Mouse (Mus musculus): ENCODE results near the gene Mex3b. TPM values are rescaled to one million over a fixed set of nuclear protein-coding genes. Genes with fewer than 3 reads are reported as not detected.

The Mex3b gene
- polyA plus RNA-seq, 1 experiment from 2014 or later: 30.8 TPM

GRCm38 (mm10) chr7:82864260-82864990 lies 2.7 kb upstream of the Mex3b start:
- H3K4me1 ChIP-seq (ENCODE audit: control insufficient read depth, insufficient read depth, low read length): peaks cover 19% of the 10 kb centered on the region

GRCm38 (mm10) chr7:82864991-82865771 lies 2.0 kb upstream of the Mex3b start:
- Histone ChIP-seq H3K27me3 (ENCODE audit: control insufficient read depth, insufficient read depth, low read length) (no peaks in the 10 kb centered on the region), H3K36me3 (ENCODE audit: control insufficient read depth, insufficient read depth, low read length) (peaks cover 13% of the 10 kb centered on the region), H3K27ac (ENCODE audit: low read depth, low read length) (peak overlapping the region; percentile 100), H3K9me3 (ENCODE audit: control insufficient read depth, low read length) (no peaks in the 10 kb centered on the region), H3K4me3 (ENCODE audit: low read depth, low read length) (peak overlapping the region; percentile 96), H3K4me1 (ENCODE audit: control insufficient read depth, insufficient read depth, low read length) (peaks cover 19% of the 10 kb centered on the region), H3K9ac (replicated peaks; ENCODE audit: low read depth, low read length) (peak overlapping the region; percentile 100), H3K4me2 (ENCODE audit: low read depth, low read length) (peak overlapping the region; percentile 90)
- no peak for ATAC-seq (ENCODE audit: low read depth)
- 1% methylated on average over 22 of the region's 22 CpGs for WGBS

More at GRCm38 (mm10) chr7:82864260-82864990, 2.7 kb upstream of the Mex3b start:
- Histone ChIP-seq H3K27ac (ENCODE audit: low read depth, low read length) (peak overlapping the region; percentile 100), H3K4me3 (ENCODE audit: low read depth, low read length) (peak overlapping the region; percentile 96), H3K4me2 (ENCODE audit: low read depth, low read length) (peak overlapping the region; percentile 90), H3K27me3 (ENCODE audit: control insufficient read depth, insufficient read depth, low read length) (no peaks in the 10 kb centered on the region), H3K9ac (replicated peaks; ENCODE audit: low read depth, low read length) (peak overlapping the region; percentile 100; the same call in 1 of the 2 replicates), H3K36me3 (ENCODE audit: control insufficient read depth, insufficient read depth, low read length) (peaks cover 5% of the 10 kb centered on the region), H3K9me3 (ENCODE audit: control insufficient read depth, low read length) (no peaks in the 10 kb centered on the region)
- WGBS: 19% methylated on average over 8 of the region's 8 CpGs
- no peak for ATAC-seq (ENCODE audit: low read depth)

DNA sequence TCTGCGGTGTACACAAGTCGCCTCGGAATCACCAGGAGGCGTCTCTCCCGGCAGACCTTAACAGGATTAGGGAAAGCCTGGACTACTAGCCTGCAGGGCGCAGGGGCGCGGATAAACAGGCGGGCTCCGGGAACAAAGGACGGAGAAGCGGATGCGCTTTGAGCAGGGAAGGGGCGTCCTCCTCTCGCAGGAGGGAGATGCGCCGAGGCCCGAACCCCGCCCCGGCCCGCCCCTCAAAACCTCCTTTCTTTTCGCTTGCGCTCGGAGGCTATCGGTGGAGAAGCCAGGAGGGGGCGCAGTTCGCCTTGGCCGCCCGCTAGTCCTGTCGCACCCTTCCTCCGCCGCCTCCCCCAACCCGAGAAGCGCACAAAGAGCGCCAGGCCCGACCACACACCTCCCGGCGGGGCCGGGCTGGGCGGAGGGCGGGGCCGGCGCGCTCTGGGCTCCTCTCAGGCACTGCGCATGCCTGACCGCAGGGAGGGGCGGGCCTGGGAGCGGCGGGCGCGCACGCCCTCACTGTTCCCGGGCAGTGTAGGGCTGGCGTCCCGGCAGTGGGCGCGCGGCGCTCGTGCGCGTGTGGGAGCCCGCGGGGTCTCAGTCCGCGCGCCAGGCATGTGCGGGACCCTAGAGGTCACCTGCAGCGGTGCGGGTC lies 1.2 kb upstream of the Mex3b start:
- peak; percentile 89 for ATAC-seq (ENCODE audit: low read depth)
- H3K9me3 ChIP-seq (ENCODE audit: control insufficient read depth, low read length): no peaks in the 10 kb centered on the region
- peaks cover 17% of the 10 kb centered on the region for H3K36me3 ChIP-seq (ENCODE audit: control insufficient read depth, insufficient read depth, low read length)
- under 1% methylated on average over 60 of the region's 70 CpGs for WGBS
- no peaks in the 10 kb centered on the region for H3K27me3 ChIP-seq (ENCODE audit: control insufficient read depth, insufficient read depth, low read length)
- H3K9ac ChIP-seq (replicated peaks; ENCODE audit: low read depth, low read length): peak overlapping the region; percentile 100
- H3K27ac ChIP-seq (ENCODE audit: low read depth, low read length): peak overlapping the region; percentile 100
- H3K4me2 ChIP-seq (ENCODE audit: low read depth, low read length): peak overlapping the region; percentile 90
- H3K4me3 ChIP-seq (ENCODE audit: low read depth, low read length): peak overlapping the region; percentile 96
- peaks cover 19% of the 10 kb centered on the region for H3K4me1 ChIP-seq (ENCODE audit: control insufficient read depth, insufficient read depth, low read length)

GRCm38 (mm10) chr7:82866486-82867270 lies 455 bp upstream of the Mex3b start:
- Histone ChIP-seq H3K9me3 (ENCODE audit: control insufficient read depth, low read length) (no peaks in the 10 kb centered on the region), H3K4me2 (ENCODE audit: low read depth, low read length) (peak overlapping the region; percentile 55), H3K4me3 (ENCODE audit: low read depth, low read length) (peak overlapping the region; percentile 96), H3K27ac (ENCODE audit: low read depth, low read length) (peak overlapping the region; percentile 100), H3K36me3 (ENCODE audit: control insufficient read depth, insufficient read depth, low read length) (peaks cover 17% of the 10 kb centered on the region), H3K4me1 (ENCODE audit: control insufficient read depth, insufficient read depth, low read length) (peaks cover 20% of the 10 kb centered on the region), H3K9ac (replicated peaks; ENCODE audit: low read depth, low read length) (peak overlapping the region; percentile 100), H3K27me3 (ENCODE audit: control insufficient read depth, insufficient read depth, low read length) (no peaks in the 10 kb centered on the region)
- peak; percentile 84 for ATAC-seq (ENCODE audit: low read depth)
- under 1% methylated on average over 53 of the region's 68 CpGs for WGBS

DNA sequence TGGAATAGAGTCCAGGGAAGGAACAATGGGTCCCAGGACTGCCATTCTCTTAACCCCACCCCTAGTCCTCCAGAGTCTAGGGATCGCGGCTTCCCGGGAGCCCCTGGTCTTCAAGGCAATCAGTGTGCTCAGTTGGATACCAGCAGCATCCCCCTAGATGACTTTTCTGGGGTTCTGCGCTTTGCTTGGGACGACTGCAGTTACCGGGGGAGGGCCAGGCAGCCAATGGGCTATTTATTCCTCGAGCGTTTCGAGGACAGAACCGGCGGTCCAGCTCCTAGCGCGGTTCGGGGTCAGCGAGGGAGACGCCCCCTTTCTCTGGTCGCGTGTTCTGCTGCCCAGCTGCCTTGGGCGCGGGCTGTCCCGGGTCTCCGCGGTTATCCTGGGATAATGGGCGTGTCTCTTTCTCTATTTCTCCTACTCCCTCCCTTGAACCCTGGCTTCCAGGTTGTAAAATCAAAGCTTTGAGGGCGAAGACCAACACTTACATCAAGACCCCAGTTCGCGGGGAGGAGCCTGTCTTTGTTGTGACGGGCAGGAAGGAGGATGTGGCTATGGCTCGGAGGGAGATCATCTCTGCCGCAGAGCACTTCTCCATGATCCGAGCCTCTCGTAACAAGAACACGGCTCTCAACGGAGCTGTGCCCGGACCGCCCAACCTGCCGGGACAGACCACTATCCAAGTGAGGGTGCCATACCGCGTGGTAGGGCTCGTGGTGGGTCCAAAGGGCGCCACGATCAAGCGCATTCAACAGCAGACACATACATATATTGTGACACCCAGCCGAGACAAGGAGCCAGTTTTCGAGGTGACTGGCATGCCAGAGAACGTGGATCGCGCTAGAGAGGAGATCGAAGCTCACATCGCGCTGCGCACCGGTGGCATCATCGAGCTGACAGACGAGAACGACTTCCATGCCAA lies 1.4 kb downstream of the Mex3b start:
- H3K4me2 ChIP-seq (ENCODE audit: low read depth, low read length): peak overlapping the region; percentile 96
- peaks cover 25% of the 10 kb centered on the region for H3K4me1 ChIP-seq (ENCODE audit: control insufficient read depth, insufficient read depth, low read length)
- H3K36me3 ChIP-seq (ENCODE audit: control insufficient read depth, insufficient read depth, low read length): peaks cover 20% of the 10 kb centered on the region
- H3K4me3 ChIP-seq (ENCODE audit: low read depth, low read length): peak overlapping the region; percentile 96
- under 1% methylated on average over 56 of the region's 56 CpGs for WGBS
- no peaks in the 10 kb centered on the region for H3K27me3 ChIP-seq (ENCODE audit: control insufficient read depth, insufficient read depth, low read length)
- peak overlapping the region; percentile 100 for H3K9ac ChIP-seq (replicated peaks; ENCODE audit: low read depth, low read length)
- no peak for ATAC-seq (ENCODE audit: low read depth)
- H3K27ac ChIP-seq (ENCODE audit: low read depth, low read length): peak overlapping the region; percentile 100
- no peaks in the 10 kb centered on the region for H3K9me3 ChIP-seq (ENCODE audit: control insufficient read depth, low read length)

DNA sequence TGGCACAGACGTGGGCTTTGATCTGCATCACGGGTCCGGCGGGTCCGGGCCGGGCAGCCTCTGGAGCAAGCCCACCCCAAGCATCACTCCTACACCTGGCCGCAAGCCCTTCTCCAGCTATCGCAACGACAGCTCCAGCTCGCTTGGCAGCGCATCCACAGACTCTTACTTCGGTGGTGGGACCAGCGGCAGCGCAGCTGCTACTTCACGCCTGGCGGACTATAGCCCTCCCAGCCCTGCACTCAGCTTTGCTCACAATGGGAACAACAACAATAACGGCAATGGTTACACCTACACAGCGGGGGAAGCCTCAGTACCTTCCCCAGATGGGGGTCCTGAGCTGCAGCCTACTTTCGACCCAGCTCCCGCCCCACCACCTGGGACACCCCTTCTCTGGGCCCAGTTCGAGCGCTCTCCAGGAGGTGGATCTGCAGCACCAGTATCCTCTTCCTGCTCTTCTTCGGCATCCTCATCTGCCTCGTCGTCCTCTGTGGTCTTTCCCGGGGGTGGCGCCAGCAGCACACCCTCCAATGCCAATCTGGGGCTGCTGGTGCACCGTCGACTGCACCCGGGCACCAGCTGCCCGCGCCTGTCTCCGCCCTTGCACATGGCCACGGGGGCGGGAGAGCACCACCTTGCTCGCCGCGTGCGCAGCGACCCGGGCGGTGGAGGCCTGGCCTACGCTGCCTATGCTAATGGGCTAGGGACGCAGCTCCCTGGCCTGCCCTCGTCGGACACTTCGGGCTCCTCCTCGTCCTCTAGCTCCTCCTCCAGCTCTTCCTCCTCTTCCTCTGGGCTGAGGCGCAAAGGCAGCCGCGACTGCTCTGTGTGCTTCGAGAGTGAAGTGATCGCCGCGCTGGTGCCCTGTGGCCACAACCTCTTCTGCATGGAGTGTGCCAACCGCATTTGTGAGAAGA lies 2.4 kb downstream of the Mex3b start:
- peak overlapping the region; percentile 96 for H3K4me3 ChIP-seq (ENCODE audit: low read depth, low read length)
- no peak for ATAC-seq (ENCODE audit: low read depth)
- WGBS: 1% methylated on average over 56 of the region's 56 CpGs
- no peaks in the 10 kb centered on the region for H3K9me3 ChIP-seq (ENCODE audit: control insufficient read depth, low read length)
- H3K9ac ChIP-seq (replicated peaks; ENCODE audit: low read depth, low read length): peak overlapping the region; percentile 100
- peaks cover 20% of the 10 kb centered on the region for H3K36me3 ChIP-seq (ENCODE audit: control insufficient read depth, insufficient read depth, low read length)
- no peaks in the 10 kb centered on the region for H3K27me3 ChIP-seq (ENCODE audit: control insufficient read depth, insufficient read depth, low read length)
- H3K4me2 ChIP-seq (ENCODE audit: low read depth, low read length): peak overlapping the region; percentile 96
- peak overlapping the region; percentile 100 for H3K27ac ChIP-seq (ENCODE audit: low read depth, low read length)
- peaks cover 18% of the 10 kb centered on the region for H3K4me1 ChIP-seq (ENCODE audit: control insufficient read depth, insufficient read depth, low read length)

- no peak for ATAC-seq (ENCODE audit: low read depth)
Measured at GRCm38 (mm10) chr7:82870148-82870513, 3.0 kb downstream of the Mex3b start.

More at GRCm38 (mm10) chr7:82870148-82870513, 3.0 kb downstream of the Mex3b start:
- Histone ChIP-seq H3K4me2 (ENCODE audit: low read depth, low read length) (peak overlapping the region; percentile 96), H3K36me3 (ENCODE audit: control insufficient read depth, insufficient read depth, low read length) (peaks cover 20% of the 10 kb centered on the region), H3K4me1 (ENCODE audit: control insufficient read depth, insufficient read depth, low read length) (peaks cover 11% of the 10 kb centered on the region), H3K9ac (replicated peaks; ENCODE audit: low read depth, low read length) (peak overlapping the region; percentile 100), H3K27me3 (ENCODE audit: control insufficient read depth, insufficient read depth, low read length) (no peaks in the 10 kb centered on the region), H3K4me3 (ENCODE audit: low read depth, low read length) (peak overlapping the region; percentile 96), H3K27ac (ENCODE audit: low read depth, low read length) (peak overlapping the region; percentile 100), H3K9me3 (ENCODE audit: control insufficient read depth, low read length) (no peaks in the 10 kb centered on the region)
- WGBS: 7% methylated on average over 18 of the region's 18 CpGs

Data from neural tube, embryonic 14.5 days (tissue).